Mouse (Mus musculus) CD4-positive, CD25-positive, alpha-beta regulatory T cell, adult 2 months (primary cell): ENCODE measurements around the gene Msi2.

Experiments used
- DNase-seq: peaks from one replicate; pipeline ENCODE4 v3.0.0-alpha.2; 2012; ENCODE audit warnings: low read depth, low spot score

Gene Msi2

DNA sequence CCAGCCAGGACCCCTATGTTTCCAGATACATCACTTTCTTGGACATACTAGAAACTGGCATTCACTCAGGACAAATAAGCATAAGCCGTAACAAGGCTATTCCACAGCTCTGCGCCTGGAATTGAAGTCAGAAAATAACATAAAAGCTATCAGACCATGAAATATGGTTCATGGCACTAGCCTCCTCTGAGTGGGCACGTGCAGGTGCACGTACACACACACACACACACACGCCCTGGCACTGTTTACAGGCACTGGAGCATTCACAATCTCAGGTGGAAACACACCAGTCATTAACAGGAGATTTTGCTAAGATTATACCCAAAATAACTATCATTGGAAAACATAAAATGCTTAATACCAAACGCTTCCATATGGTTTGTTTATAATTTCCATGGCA is 81.4 kb downstream of the Msi2 start:
- DNase-seq = no peak

DNA sequence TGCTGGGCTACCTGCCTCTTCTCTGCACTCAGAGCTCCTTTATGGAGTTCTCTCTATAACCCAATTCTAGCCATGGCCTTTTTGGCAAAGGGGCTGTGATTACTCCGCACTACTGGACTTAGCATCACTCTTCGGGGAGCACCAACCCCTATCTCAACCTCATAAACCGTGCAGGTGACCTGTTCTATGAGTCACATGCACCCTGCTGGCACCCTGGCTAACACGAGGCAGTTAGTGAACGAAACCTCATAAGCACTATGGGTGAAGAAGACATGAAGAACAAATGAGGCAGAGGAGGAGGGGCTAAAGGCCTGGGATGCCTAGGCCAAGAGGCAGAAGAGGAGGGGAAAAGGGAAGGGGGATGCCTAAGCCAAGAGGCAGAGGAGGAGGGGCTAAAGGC is 82.0 kb downstream of the Msi2 start:
- DNase-seq = no peak

DNA sequence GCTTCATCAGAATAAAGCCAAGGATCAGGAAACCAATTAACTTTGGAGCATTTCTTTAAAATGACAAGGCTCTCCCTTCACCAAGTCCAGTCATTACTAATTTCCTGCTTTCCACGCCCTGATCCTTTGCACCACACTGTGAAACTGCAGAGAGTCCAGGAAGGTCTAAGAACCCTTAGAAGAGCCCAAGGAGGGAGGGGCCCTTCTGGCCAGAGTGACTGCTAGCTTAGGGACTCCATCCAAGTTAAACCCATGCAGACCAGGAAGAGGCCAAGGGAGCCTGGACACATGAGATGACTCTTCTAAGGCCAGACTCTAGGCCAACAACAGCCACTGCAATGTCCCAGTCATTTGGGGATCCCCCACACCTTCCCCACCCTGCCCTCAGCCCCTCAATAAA is 83.7 kb downstream of the Msi2 start:
- DNase-seq = no peak

DNA sequence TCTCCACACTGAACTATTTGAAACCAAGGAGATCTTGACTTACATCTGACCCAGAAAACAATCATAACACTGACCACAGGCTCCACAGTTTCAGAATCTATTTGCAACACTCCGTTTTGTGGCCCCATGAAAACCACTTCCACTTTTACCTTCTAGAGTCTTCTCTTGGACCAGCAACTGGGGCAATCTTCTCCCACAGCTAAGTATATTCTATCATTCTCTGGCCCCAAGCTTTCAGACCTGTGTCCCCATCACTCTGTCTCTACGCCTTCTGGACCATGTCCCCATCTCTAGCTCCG is 86.4 kb downstream of the Msi2 start:
- no peak for DNase-seq

DNA sequence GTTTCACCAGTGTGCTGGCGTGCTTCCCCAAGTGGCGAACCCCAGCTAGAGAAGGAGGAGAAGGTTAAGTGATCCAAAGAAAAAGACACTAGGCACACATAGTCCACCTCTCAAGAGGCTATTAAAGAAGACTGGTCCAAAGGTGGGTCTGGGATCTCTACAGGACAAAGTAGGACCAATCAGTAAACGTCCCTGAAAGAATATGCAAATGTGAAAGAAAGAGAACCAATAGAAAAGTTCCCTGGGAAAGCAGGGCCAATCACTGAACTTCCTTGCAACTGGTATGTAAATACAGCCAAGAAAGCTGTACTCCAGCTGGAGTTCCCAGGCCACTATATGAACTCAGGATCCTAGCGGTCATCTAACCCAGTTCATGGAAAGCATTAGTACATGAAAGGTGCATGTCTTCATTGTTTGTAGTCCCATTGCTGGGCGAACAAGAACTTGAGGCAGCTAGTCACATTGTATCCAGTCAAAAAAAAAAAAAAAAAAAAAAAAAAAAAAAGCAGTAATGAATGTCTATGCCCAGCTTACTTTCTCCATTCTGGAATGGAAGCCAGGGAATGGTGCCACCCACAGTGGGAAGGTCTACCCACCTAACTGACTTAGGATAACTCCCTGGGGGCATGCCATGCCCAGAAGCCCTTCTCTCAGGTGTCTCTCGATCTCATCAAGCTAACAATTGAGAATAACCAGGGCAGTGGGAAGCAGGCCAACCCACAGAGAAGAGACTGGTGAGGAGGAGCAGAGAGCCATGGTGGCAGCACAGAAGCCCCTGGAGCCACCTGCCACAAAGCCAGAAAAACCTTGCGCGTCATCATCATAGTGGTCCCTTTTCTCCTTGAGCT is 87.0 kb downstream of the Msi2 start:
- no peak for DNase-seq

DNA sequence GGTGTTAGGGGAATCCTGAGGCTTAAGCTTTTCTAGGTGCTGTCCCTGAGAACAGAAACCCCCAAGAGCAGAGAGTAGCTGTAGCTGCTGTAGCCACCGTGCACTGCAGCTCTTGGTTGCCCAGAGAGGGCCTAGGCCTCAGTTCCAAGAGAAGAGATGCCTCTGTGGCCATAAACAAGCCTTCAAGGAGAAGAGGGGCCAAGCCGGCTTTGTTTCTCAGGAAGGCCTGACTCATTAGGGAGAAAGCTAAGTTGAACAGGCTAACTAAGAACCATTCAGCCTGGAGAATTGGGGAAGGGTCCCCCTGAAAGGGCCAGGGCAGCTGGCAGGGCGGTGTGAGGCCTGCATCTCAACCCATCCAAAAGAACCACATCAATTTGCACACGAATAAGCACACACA is 88.7 kb downstream of the Msi2 start:
- no peak for DNase-seq

DNA sequence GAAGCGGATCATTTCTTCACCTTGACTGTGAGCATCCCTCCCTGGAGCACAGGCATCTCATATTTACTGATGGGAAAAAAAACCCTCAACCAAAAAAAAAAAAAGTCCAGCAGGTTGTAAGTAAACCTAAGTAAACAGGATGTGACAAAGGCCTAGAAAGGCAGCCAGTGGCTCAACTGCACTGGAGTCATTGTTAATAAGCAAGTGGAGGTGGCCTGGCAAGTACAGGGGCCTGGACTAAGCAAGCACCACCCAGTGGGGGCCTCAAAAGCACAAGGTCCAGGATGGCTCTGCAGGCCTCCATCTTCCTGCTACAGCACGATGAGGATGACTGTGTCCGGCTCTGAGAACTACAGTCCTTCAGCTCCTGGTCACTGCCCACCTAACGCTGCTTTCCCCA is 89.1 kb downstream of the Msi2 start:
- peak; percentile 35 for DNase-seq

DNA sequence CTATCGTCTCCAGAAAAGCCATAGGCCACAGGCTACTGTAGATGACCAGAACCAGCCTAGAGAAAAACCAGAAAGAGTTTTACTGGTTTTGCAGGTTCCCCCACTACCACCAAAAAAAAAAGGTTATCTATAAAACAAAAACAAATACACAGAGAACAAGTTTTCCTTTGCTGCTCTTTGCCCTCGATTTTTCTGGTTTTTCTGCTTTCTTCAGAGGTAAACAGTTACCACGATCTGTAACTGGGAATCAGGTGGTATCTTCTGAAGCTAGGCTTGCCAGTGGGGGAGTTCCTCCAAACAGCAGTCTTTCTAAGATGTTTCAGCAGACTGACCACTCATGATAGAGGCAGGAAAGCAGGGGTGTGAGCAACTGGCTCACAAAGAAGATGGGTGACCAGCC is 89.6 kb downstream of the Msi2 start:
- DNase-seq = no peak

DNA sequence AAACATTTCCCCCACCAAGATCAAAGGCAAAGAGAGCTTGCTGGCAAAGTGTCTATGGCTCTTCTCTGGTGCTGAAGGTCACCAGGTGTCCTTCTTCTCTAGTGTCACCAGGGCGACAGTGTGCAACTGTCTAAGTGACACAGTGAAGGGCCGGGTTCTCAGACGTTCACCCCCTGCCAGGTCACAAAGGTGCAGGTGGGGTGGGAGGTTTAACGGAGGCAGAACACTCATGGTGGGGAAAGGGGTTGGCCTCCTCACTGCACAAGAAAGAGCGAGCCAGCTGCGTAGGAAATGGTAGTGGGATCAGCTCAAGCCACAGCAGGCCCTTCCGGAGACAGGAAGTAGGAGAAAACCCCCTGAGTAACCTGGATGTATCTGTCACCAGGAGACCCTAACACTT is 91.0 kb downstream of the Msi2 start:
- no peak for DNase-seq

DNA sequence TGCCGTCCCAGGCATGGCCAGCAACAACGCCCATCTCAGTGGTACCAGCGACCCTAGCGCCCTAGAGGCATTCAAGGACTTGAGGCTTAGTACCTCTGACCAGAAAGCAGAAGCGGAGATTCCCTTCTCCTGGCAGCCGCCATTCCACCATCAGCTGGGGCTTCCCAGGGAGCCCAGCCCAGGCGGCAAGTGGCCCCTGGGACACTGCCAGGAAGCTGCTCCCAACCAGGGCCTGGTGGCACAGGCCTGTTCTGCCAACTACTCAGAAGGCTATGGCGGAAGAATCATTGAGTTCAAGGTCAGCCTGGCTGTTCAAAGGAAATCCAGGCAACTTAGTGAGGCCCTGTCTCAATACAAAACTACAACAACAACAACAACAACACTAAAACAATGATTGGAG is 91.7 kb downstream of the Msi2 start:
- no peak for DNase-seq

DNA sequence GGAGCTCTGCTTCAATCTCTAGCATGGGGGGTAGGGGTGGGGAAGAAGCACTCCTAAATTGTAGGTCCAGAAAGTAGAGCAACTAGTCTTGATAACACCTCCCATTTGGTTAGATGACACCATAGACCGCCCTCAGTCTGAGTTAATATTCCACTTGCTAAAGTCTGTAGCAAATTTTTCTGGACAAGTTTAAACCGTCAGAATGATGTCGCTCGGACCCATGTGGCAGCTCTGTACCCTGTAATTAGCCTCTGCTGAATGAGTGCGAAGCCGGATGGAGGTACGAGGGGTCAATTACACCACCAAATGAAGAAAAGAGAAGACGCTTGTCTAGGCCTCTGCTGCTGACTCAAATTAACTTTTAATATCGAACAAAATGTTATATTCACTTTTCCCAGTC is 92.3 kb downstream of the Msi2 start:
- DNase-seq = no peak

DNA sequence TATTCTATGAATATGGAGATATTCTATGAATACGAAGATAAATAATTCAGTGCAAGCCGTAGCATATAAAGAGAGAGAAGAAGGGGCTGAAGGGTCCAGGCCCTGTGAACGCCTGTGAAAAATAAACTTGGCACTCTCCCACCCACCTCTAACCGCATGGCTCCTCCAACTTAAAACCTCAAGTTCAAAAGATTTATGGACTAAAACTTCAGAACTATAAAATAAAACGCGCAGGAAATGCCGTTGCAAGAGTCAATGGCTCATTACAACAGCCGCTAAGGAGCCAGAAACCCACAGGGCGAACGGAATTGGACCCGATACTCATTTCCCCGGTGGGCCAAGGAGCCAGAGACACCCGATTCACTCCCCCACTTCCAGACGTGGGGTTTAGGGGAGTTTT is 93.2 kb downstream of the Msi2 start:
- DNase-seq = peak; percentile 34

DNA sequence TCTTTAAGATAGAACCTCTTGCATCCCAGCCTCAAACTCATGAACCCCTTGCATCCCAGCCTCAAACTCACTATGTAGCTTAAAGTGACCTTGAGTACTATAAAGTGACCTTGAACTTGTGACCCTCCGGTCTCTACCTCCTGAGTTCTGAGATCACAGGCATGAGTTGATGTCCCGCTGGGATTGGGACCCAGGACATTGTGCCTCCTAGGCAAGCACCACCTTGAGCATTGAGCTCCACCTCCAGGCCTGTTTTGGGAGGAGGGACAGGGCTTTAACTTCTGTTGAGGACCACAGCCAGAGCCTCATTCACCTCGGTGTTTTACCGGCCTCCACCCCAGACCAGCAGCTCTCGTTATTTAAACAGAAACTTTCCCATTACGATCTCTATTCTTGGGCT is 93.7 kb downstream of the Msi2 start:
- no peak for DNase-seq

DNA sequence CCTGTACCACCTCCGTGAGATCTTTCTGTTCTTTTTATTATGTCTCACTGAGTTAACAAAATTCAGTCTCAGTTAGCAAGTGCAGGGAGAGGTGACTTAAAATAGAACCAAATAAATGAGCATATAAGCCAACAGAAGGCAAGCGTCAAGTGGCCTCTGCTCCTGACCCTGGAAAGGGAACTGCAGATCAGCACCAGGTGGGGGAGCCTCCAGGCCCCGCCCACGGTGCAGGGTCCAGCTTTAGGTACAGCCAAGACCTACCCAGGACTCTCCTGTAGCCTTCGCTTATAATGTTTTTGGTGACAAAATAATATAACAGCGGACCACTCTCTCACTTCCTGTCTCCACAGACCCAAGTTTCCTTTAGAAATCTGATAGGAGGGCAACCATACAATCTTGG is 94.6 kb downstream of the Msi2 start:
- no peak for DNase-seq

DNA sequence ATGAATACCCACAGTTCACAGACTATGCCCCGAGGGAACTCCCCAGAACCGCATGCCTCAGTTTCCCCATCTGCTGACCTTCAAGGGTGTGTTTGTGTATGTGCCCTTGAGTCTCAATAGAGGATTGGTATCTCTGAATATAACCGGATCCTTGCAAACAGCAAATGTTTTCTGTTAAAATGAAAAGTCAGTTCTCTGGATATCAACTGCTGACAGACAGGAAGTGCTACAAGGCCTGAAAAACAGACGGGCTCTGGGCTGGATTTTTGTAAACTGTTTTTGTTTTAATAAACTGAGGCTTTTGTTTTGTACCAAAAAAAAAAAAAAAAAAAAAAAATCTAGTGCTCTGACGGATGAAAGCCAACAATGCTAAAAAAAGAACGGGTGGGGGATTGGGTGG is 95.8 kb downstream of the Msi2 start:
- peak; percentile 46 for DNase-seq

DNA sequence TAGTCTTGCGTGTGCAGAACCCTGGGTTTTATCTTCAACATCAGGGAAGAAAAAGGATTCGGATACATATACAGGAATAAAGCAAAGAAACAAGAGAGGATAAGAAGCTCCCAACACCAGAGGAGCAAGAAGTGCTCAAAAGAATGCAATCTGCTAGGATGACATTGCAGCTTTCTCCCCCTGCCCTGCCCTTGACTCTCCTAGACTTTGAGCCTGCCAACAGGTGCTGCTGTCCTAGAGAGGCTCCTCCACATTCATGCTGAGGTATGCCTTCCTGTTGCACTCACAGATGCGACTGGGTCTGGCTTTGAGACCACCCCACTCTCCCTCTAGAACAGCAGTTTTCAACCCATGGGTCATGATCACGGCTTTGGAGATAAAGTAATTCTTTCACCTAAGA is 96.5 kb downstream of the Msi2 start:
- DNase-seq = peak; percentile 25

DNA sequence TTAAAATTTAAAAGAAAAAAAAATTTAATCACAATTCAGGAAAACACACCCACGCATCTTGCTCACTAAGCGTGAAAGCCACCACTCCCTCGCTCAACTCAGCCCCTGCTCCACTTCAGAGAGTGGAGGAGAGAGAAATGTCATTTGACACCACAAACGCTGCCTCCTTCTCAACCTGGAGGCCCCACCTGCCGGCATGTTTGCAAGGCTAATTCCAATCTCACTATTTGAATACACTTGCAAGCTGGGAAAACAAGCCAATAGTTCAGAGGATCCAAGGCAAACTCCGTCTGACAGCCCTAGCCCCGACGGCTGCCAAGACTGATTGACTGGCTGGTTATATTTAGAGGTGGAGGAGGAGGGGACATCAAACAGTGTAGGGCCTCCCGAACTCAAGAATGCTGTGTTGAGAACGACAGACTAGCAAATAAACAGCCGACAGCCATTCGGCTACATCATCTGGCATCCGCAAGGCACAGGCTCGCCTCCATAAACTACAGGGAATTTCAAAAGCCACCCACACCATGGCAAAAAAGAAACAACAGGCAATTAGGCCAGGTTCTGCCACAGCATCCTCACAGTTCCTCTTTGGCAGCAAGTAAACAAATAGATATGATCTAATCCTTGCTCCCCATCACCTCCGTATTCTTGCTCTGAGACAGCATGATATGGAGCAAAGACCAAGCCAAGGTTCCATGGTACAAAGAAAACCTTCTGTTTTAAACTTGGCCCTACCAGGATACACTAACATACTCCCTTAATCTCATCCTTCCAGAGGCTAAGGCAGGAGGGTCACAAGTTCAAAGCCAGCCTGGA is 97.9 kb downstream of the Msi2 start:
- peak; percentile 77 for DNase-seq

DNA sequence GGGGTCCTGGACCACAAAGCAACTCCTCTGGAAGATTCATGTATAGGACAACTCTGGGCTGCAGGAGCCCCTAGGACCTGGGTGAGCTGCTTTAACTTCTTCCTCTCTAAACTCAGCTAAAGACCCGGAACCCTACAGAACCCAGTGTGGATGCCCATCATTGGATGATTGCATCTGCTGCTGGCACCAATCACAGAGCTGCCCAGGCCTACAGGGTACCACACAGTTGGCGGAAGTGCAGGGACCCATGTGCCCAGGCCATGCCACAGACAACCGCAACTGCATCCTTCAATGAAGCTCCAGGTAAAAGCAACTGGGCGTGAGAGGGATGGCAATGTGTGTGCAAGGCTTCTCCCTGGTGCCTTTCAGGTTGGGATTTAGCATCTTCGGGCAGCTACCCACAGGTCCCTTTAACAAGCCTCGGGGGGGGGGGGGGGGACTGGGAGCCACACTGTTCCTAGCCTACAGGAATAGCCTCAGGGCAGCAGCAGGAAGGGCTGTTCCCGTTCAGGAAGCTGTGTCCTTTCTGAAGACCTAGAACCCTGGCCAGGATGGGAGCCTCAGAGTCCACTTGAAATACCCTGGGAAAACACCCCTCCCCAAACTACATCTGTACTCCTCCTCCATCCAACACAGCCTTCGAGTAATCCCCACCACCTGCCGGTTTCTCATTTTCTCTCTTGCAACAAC is 98.7 kb downstream of the Msi2 start:
- DNase-seq = peak; percentile 77

DNA sequence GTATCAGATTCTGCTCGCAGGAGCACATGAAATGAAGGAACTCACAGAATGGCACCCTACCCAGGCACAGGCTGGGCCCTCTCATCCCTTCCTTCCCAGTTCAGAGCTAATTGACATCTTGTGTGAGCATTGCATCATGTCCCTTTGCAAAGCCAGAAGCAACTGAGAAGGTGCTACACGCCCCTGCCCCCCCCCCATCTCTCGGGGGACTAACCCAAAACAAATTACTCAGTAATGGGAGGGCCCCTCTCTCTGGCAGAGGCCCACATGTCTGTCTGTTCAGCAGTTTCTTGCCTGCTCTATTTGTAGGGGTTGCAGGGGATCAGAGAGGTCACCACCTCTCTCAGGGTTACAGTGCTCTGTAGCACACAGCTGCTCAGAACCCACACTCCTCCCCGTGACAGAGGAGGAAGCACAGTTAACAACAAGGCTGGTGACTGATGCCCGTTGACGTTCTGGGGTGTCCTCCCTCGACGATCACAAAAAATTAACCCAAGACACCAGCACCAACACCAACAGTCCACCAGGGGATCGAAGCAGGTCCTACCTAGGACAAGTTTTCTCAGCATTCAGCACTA is 99.5 kb downstream of the Msi2 start:
- DNase-seq = peak; percentile 88

DNA sequence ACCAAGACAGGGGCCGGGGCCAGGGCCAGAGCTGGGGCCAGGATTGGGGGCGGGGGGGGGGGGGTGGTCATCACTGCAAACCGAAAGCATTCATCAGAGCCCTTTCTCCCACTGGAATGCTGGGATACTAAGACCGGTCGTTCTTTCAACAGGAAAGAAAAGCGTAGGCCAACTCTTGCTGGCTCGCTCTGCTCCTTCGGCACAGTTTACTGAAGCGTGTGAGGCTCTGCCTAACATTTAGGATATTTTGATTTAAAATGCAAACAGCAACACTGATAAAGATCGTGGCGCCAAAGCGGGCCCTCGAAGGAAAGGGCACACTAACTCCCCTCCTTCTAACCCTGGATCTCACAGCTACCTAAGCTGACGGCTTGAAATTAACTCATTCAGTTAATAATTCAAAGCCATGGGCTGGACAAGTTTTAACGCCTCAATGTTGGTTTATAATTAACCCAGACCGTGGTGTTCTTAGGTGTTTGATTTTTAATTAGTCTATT is 100.3 kb downstream of the Msi2 start:
- DNase-seq = peak; percentile 27

DNA sequence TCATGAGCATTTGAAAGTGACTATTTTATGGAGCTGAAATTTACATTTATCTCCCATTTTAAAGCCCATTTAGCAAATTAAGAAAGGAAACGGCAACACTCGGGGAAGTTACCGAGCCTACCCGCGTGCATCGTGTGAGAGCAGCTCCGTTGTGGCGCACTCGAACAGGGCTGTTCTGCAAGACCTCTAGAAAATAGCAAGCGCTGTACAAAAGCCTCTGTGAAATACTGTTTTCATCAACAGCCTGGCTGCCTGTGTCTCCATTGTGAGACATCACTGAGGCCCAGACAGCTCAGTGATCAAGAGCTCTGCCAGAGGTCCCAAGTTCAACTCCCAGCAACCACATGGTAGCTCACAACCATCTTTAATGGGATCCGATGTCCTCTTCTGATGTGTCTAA is 100.9 kb downstream of the Msi2 start:
- DNase-seq = no peak
